Mouse (Mus musculus) lung, embryonic 16.5 days (tissue): ENCODE results near the gene Arhgef28. TPM values are rescaled to one million over a fixed set of nuclear protein-coding genes. Genes with fewer than 3 reads are reported as not detected.

ENCODE experiments used
- ATAC-seq: fragments of 200-750 bp; cut with Nextera tagmentation; 2 replicates; pipeline ENCODE4 v1.8.0; 2017; ENCODE audit warnings: low read depth, mild to moderate bottlenecking, moderate library complexity
- H3K27ac ChIP-seq: fragments of 300-500 bp; sonication (generic); 2 replicates; pipeline ENCODE4 v1.5.1; 2014; ENCODE audit warnings: mild to moderate bottlenecking, control low read depth, low read length
- H3K27me3 ChIP-seq: fragments of 300-500 bp; sonication (generic); 2 replicates; pipeline ENCODE4 v1.6.1; 2014; ENCODE audit warnings: low read depth, low read length, mixed read lengths; ENCODE audit not compliant: control insufficient read depth, insufficient read depth
- H3K36me3 ChIP-seq: fragments of 300-500 bp; sonication (generic); 2 replicates; pipeline ENCODE4 v1.6.1; 2014; ENCODE audit warnings: low read length; ENCODE audit not compliant: control insufficient read depth, insufficient read depth
- H3K4me1 ChIP-seq: fragments of 300-500 bp; sonication (generic); replicated peaks from 2 replicates; pipeline ENCODE4 v1.6.1; 2014; ENCODE audit warnings: low read length, mixed read lengths; ENCODE audit not compliant: control insufficient read depth, insufficient read depth
- H3K4me2 ChIP-seq: fragments of 300-500 bp; sonication (generic); 2 replicates; pipeline ENCODE4 v1.6.1; 2014; ENCODE audit warnings: low read depth, low read length, control low read depth
- H3K4me3 ChIP-seq: fragments of 300-500 bp; sonication (generic); 2 replicates; pipeline ENCODE4 v1.5.1; 2014; ENCODE audit warnings: mild to moderate bottlenecking, low read length, control low read depth
- H3K9ac ChIP-seq: fragments of 300-500 bp; sonication (generic); 2 replicates; pipeline ENCODE4 v1.6.1; 2014; ENCODE audit warnings: low read length, control low read depth
- H3K9me3 ChIP-seq: fragments of 300-500 bp; sonication (generic); 2 replicates; pipeline ENCODE4 v1.6.1; 2016; ENCODE audit warnings: low read length; ENCODE audit not compliant: control insufficient read depth
- WGBS: fragments of 180-500 bp; shearing (Covaris S2); extraction: QIAGEN DNeasy Blood & Tissue Kit; methylation state at CpG from one replicate; pipeline ENCODE4 v1.1.7; 2014; 5-methylcytosine and 5-hydroxymethylcytosine counted together
- polyA plus RNA-seq: library from polyadenylated mRNA; unstranded; fragments of >200 nt; fragmentation: Nextera tagmentation; extraction: Ambion mirVana; gene quantifications from 2 replicates; pipeline ENCODE4 v1.2.1, GENCODE M21; 2015

Arhgef28 gene
- polyA plus RNA-seq, 1 experiment from 2014 or later, result 21.7 TPM

DNA sequence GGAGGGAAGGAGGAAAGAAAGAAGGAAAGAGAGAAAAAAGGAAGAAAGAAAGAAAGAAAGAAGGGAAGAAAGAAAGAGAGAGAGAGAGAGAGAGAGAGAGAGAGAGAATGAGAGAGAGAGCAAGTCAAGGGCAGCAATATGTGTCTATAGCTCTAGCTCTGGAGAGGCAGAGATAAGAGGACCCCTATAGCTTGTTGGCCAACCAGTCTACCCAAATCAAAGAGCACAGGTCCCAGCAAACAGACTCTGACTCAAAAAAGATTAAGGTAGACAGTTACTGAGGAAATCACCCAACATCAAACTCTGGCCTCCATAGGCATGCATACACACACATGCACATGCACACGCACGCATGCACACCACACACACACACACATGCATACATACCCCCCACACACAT, 17.7 kb downstream of the Arhgef28 start:
- H3K36me3 ChIP-seq, result no peaks in the 10 kb centered on the region
- H3K27ac ChIP-seq, result no peak overlapping the region
- 91% methylated on average over 2 of the region's 2 CpGs for WGBS
- no peaks in the 10 kb centered on the region for H3K9me3 ChIP-seq
- H3K27me3 ChIP-seq, result no peaks in the 10 kb centered on the region
- H3K4me3 ChIP-seq, result no peak overlapping the region
- H3K4me1 ChIP-seq, result no peaks in the 10 kb centered on the region
- no peak overlapping the region for H3K4me2 ChIP-seq
- no peak for ATAC-seq
- H3K9ac ChIP-seq, result no peak overlapping the region

DNA sequence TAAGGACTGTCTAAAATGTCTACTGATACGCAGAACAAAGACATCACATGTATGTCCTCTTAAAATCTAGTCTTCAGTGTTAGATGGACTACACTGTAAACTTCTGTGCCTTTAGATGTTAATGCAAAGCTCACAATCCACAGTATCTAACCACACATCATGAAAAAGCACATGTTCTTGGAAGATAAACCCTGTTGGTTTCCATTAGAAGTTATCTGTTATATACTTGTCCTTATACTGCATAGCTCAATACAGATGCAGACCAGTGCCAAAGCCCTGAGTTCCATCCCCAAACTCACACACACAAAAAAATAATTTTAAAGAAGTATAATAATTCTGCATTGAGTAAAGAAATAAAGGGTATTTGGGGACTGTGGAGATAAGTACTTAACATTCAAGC, 18.3 kb downstream of the Arhgef28 start:
- 98% methylated on average over 1 of the region's 1 CpGs for WGBS
- Histone ChIP-seq H3K27ac (no peak overlapping the region), H3K36me3 (no peaks in the 10 kb centered on the region), H3K4me3 (no peak overlapping the region), H3K4me1 (peaks cover 2% of the 10 kb centered on the region; the same call in 1 of the 2 replicates), H3K9ac (no peak overlapping the region), H3K9me3 (no peaks in the 10 kb centered on the region), H3K4me2 (no peak overlapping the region), H3K27me3 (no peaks in the 10 kb centered on the region)
- no peak for ATAC-seq

DNA sequence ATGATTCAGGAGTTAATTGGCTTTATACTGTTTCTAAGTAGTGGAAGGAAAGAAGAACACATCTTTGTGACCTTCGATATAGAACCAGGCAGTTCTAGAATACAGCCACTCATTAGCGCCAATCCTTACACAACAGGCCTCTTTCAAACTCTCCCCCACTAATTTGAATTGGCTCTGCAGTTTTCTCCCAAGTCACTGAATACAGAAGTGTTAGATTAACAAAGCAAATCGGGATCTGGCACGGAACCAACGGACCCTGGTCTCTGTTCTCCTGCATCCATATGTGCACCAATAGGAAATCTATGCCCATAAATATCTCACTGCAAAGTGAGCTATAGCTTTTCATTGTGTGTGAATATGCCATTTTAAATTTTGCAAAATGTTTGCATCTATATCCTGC, 20.1 kb downstream of the Arhgef28 start:
- no peaks in the 10 kb centered on the region for H3K9me3 ChIP-seq
- H3K36me3 ChIP-seq, result no peaks in the 10 kb centered on the region
- peaks cover 2% of the 10 kb centered on the region; the same call in 1 of the 2 replicates for H3K4me1 ChIP-seq
- no peak overlapping the region for H3K4me2 ChIP-seq
- no peak overlapping the region for H3K4me3 ChIP-seq
- 64% methylated on average over 5 of the region's 5 CpGs for WGBS
- H3K9ac ChIP-seq, result no peak overlapping the region
- H3K27me3 ChIP-seq, result no peaks in the 10 kb centered on the region
- ATAC-seq, result no peak
- H3K27ac ChIP-seq, result no peak overlapping the region

- H3K9me3 ChIP-seq, result no peaks in the 10 kb centered on the region
- no peak overlapping the region for H3K4me3 ChIP-seq
- WGBS, result 52% methylated on average over 3 of the region's 3 CpGs
- no peak overlapping the region for H3K4me2 ChIP-seq
- H3K27me3 ChIP-seq, result no peaks in the 10 kb centered on the region
- no peak for ATAC-seq
- H3K4me1 ChIP-seq, result peaks cover 2% of the 10 kb centered on the region; the same call in 1 of the 2 replicates
- no peaks in the 10 kb centered on the region for H3K36me3 ChIP-seq
- H3K9ac ChIP-seq, result no peak overlapping the region
- no peak overlapping the region for H3K27ac ChIP-seq
Observed at GRCm38 (mm10) chr13:98184632-98185031, 21.6 kb downstream of the Arhgef28 start.

DNA sequence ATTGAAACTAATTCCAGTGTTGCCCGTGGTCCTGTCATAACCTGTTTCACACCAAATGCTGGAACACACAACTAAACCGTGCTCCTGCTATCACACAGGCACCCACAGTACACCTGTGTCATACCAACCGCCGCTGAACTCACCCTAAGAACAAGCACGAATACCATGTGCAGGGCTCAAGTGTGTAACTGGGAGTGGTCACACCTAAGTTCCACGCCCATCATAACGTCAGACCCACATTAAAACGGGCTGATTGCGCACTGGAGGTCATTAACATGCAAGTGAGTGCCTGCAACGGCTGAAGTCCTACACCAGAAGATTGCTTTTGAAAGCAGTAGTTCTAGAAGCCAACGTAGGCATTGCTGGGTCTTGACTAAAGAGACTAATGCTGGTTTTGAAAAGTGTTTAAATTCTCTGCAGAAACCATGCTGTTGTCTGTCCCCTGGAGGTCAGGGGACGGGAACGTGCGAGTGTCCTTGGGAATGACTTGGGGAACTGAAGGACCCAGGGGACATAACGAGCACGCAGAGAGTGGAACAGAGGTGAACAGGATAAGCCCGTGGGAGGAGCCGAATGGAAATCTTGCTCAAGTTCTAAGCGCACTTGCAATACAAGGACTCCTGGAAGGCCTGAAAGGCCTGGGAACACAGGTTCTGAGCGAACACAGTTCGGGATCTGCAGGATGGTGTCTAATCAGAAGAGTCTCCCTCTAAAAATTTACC, 22.9 kb downstream of the Arhgef28 start:
- no peaks in the 10 kb centered on the region for H3K9me3 ChIP-seq
- H3K27me3 ChIP-seq, result no peaks in the 10 kb centered on the region
- H3K36me3 ChIP-seq, result no peaks in the 10 kb centered on the region
- no peak overlapping the region for H3K4me2 ChIP-seq
- ATAC-seq, result peak; percentile 85
- H3K4me1 ChIP-seq, result peaks cover 2% of the 10 kb centered on the region; the same call in 1 of the 2 replicates
- WGBS, result 66% methylated on average over 21 of the region's 21 CpGs
- H3K9ac ChIP-seq, result no peak overlapping the region
- H3K4me3 ChIP-seq, result no peak overlapping the region
- peak overlapping the region; percentile 26; the same call in 1 of the 2 replicates for H3K27ac ChIP-seq

- Histone ChIP-seq H3K4me3 (no peak overlapping the region), H3K4me1 (peaks cover 2% of the 10 kb centered on the region; the same call in 1 of the 2 replicates), H3K4me2 (no peak overlapping the region), H3K27ac (no peak overlapping the region), H3K36me3 (no peaks in the 10 kb centered on the region), H3K9ac (no peak overlapping the region), H3K27me3 (no peaks in the 10 kb centered on the region), H3K9me3 (no peaks in the 10 kb centered on the region)
- WGBS, result 84% methylated on average over 11 of the region's 11 CpGs
- ATAC-seq, result no peak
Observed at GRCm38 (mm10) chr13:98182330-98182729, 23.9 kb downstream of the Arhgef28 start.

GRCm38 (mm10) chr13:98180636-98181035, 25.6 kb downstream of the Arhgef28 start:
- Histone ChIP-seq H3K27me3 (no peaks in the 10 kb centered on the region), H3K9me3 (no peaks in the 10 kb centered on the region), H3K36me3 (no peaks in the 10 kb centered on the region), H3K4me3 (no peak overlapping the region), H3K4me2 (no peak overlapping the region), H3K4me1 (peaks cover 5% of the 10 kb centered on the region), H3K9ac (no peak overlapping the region), H3K27ac (no peak overlapping the region)
- WGBS, result 68% methylated on average over 8 of the region's 8 CpGs
- no peak for ATAC-seq

- no peaks in the 10 kb centered on the region for H3K27me3 ChIP-seq
- no peak overlapping the region for H3K4me3 ChIP-seq
- H3K27ac ChIP-seq, result peak overlapping the region; percentile 78
- peaks cover 5% of the 10 kb centered on the region for H3K4me1 ChIP-seq
- H3K4me2 ChIP-seq, result peak overlapping the region; percentile 16; the same call in 1 of the 2 replicates
- WGBS, result 41% methylated on average over 10 of the region's 10 CpGs
- peak; percentile 79 for ATAC-seq
- no peak overlapping the region for H3K9ac ChIP-seq
- H3K36me3 ChIP-seq, result no peaks in the 10 kb centered on the region
- no peaks in the 10 kb centered on the region for H3K9me3 ChIP-seq
Observed at GRCm38 (mm10) chr13:98175323-98176007, 30.8 kb downstream of the Arhgef28 start.

GRCm38 (mm10) chr13:98173008-98173407, 33.2 kb downstream of the Arhgef28 start:
- Histone ChIP-seq H3K4me2 (no peak overlapping the region), H3K9ac (no peak overlapping the region), H3K27ac (no peak overlapping the region), H3K36me3 (no peaks in the 10 kb centered on the region), H3K27me3 (no peaks in the 10 kb centered on the region), H3K4me3 (no peak overlapping the region), H3K9me3 (no peaks in the 10 kb centered on the region), H3K4me1 (peaks cover 5% of the 10 kb centered on the region)
- no peak for ATAC-seq
- 81% methylated on average over 6 of the region's 6 CpGs for WGBS
